Mouse (Mus musculus): ENCODE measurements around the gene Rhbdf1.

Gene Rhbdf1

GRCm38 (mm10) chr11:32189434-32189833 is 32.7 kb downstream of the Rhbdf1 start:
- DNase-seq: no peak

GRCm38 (mm10) chr11:32188881-32189280 is 33.2 kb downstream of the Rhbdf1 start:
- no peak for DNase-seq

- DNase-seq: no peak
Observed at GRCm38 (mm10) chr11:32187256-32187655, 34.8 kb downstream of the Rhbdf1 start.

- no peak for DNase-seq
Observed at GRCm38 (mm10) chr11:32186031-32186430, 36.1 kb downstream of the Rhbdf1 start.

- DNase-seq: no peak
Observed at GRCm38 (mm10) chr11:32184469-32184868, 37.6 kb downstream of the Rhbdf1 start.

- DNase-seq: peak; percentile 91
Observed at GRCm38 (mm10) chr11:32181973-32182868, 39.9 kb downstream of the Rhbdf1 start.

GRCm38 (mm10) chr11:32181246-32181645 is 40.9 kb downstream of the Rhbdf1 start:
- DNase-seq: no peak

GRCm38 (mm10) chr11:32178506-32178905 is 43.6 kb downstream of the Rhbdf1 start:
- DNase-seq: peak; percentile 2

- no peak for DNase-seq
Observed at GRCm38 (mm10) chr11:32166683-32167082, 55.4 kb downstream of the Rhbdf1 start.

GRCm38 (mm10) chr11:32161922-32162804 is 59.9 kb downstream of the Rhbdf1 start:
- peak; percentile 89 for DNase-seq

GRCm38 (mm10) chr11:32161500-32161899 is 60.6 kb downstream of the Rhbdf1 start:
- DNase-seq: peak; percentile 61

GRCm38 (mm10) chr11:32160341-32160740 is 61.8 kb downstream of the Rhbdf1 start:
- peak; percentile 2 for DNase-seq
